Mouse (Mus musculus) CD4-positive, CD25-positive, alpha-beta regulatory T cell, adult 9 weeks (primary cell): Measurements from ENCODE around the gene Megf11. TPM values are rescaled to one million over a fixed set of nuclear protein-coding genes. Genes with fewer than 3 reads are reported as not detected.

Source experiments
- polyA plus RNA-seq: library from polyadenylated mRNA; unstranded; fragments of 100-300 nt; shearing (Covaris generic); gene quantifications from one replicate; pipeline ENCODE4 v1.2.1, GENCODE M21; 2017

Megf11 gene
- polyA plus RNA-seq: 0.29 TPM

DNA sequence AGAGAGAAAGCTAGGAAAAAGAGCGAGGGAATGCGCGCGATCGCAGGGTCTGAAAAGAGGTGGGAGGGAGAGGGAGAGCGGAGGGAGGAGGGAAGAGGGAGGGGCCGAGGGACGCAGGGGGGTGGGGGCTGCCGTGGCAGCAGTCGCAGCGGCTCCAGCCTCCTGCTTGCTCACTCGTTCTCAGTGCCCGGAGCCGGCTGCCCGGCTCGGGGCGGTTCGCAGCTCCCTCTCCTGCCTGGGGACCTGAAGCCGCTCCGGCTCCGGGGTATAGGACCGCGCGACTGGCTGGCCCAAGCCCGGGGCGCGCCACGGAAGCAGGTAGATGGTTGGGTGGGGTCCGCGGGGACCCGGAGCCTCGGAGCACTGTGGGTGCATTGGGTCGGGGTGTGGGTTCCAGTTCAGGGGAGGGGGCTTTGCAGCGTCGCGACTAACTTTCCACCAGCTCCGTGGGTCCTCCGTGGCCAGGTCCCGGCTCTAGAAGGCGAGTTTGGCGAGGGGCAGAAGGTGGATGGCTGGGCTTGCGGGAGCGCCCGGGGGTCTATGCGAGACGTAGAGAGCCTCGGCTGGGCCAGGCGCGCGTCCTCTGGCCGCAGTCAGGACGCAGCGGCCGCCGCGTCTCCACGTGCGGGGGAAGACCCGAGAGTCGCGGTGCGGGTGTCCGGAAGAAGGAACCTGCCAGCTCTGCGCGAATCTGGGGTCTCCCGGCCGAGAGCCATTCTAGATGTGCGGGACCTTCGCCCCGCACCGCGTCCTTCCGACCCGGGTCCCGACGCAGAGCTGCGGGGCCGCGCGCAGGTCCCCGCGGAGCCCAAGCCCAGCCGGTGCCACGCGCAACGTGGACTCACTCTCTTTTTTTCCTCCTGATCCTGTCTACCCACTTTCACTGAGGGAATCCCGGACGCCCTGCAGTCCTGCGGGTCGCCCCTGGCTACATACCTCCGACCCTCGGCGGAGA is at the start of gene Megf11:
Gene Megf11, plus strand, starts transcription at position 116 of the 955 bp plus-strand sequence.

DNA sequence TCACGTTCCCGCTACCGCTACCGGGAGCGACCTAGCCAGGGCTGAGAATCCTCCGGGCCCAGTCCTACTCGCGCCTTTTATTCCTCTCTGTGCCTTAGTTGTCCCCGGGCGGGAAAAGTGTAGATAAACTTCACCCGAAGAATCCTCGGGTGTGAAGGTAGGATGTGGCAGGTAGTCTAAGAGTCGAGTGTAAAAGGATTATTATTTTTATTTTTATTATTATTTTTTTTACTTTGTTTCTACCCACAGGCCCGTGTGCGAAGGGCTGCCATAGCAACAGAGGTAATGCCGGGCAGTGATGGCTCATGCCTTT is 44.2 kb upstream of the Megf11 start, which contains the start of gene Dis3l:
Gene Dis3l, minus strand, starts transcription at position 35 of the 313 bp plus-strand sequence.

GRCm38 (mm10) chr9:64737406-64738201 is 352.2 kb downstream of the Megf11 start, which contains the start of gene Rab11a:
Rab11a (minus strand) TSS chr9:64737758.

Other genes starting within 250 kb of the Megf11 start
- gene Zwilch, start 212.5 kb upstream of the Megf11 start, polyA plus RNA-seq: 4.4 TPM
- 1,868 TPM for gene Rpl4, start 212.3 kb upstream of the Megf11 start, polyA plus RNA-seq
- 66.9 TPM for gene Snapc5, start 206.4 kb upstream of the Megf11 start, polyA plus RNA-seq
- gene Uchl4, start 150.4 kb upstream of the Megf11 start, polyA plus RNA-seq: 9.0 TPM
- 36.9 TPM for gene Map2k1, start 132.0 kb upstream of the Megf11 start, polyA plus RNA-seq
- 56.6 TPM for gene Tipin, start 104.0 kb upstream of the Megf11 start, polyA plus RNA-seq
- gene Dis3l, start 44.3 kb upstream of the Megf11 start, polyA plus RNA-seq: 14.4 TPM